Mouse (Mus musculus) embryonic fibroblast, embryonic 13.5 days (primary cell): Measurements from ENCODE around the gene Prima1. TPM values are rescaled to one million over a fixed set of nuclear protein-coding genes. Genes with fewer than 3 reads are reported as not detected.
A peak's percentile ranks its signal among the peaks of the same experiment; 100 is the strongest.

Experiments used
- H3K27ac ChIP-seq: 2 replicates; pipeline ENCODE4 v1.5.1; 2012; ENCODE audit warnings: low read length, control low read depth, inconsistent platforms; ENCODE audit not compliant: insufficient read depth
- H3K4me1 ChIP-seq: 2 replicates; pipeline ENCODE4 v1.6.1; 2011; ENCODE audit warnings: low read length; ENCODE audit not compliant: control insufficient read depth, insufficient read depth
- H3K4me3 ChIP-seq: 2 replicates; pipeline ENCODE4 v1.5.1; 2011; ENCODE audit warnings: mild to moderate bottlenecking, control low read depth, low read length; ENCODE audit not compliant: insufficient read depth
- CTCF ChIP-seq: IDR thresholded peaks from 2 replicates; pipeline ENCODE4 v1.5.1; 2011; ENCODE audit warnings: mild to moderate bottlenecking, control low read depth, low read length, moderate library complexity, borderline replicate concordance; ENCODE audit not compliant: insufficient read depth
- POLR2A ChIP-seq: IDR thresholded peaks from 2 replicates; pipeline ENCODE4 v1.6.1; 2011; ENCODE audit warnings: low read depth, mild to moderate bottlenecking, control low read depth, low read length, moderate library complexity
- polyA plus RNA-seq: library from polyadenylated mRNA; stranded (reverse); fragments of >200 nt; gene quantifications from 2 replicates; pipeline ENCODE4 v1.2.4, GENCODE M21; 2011; ENCODE audit warnings: low read depth; ENCODE audit not compliant: missing spikeins, insufficient read length

Prima1 gene
- not detected in 2 replicates for polyA plus RNA-seq

DNA sequence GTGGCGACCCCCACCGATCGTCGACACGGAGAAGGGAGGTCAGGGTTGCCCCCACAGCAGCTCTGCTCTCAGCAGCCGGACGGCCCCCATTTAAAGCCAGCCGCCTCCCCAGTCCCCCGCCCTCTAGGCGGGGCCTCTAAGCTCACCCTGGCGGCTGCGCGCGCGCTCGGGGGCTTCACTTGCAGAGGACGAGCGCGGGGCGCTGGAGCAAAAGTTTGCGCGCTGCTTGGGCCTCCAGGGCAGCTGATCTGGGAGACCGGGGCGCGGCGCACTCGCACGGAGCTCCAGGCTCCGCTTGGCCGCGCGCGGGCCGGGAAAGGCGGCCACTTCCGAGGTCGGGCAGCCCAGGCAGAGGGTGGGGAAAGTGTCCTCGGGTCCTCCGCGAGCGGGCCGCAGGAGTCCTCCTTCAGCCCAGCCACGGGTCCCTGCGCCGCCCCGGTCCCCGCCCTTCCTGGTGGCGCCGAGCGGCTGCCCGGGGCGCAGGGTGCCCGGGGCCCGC lies at the start of gene Prima1:
Gene Prima1 (minus strand): TSS at position 68 of the 499 bp plus-strand sequence.
- H3K27ac ChIP-seq: no peak within 1 kb of the TSS
- H3K4me1 ChIP-seq: no peaks in the 10 kb centered on the region
- H3K4me3 ChIP-seq: peak within 1 kb of the TSS; percentile 21
- TF ChIP-seq CTCF (no peak), POLR2A (no peak)

DNA sequence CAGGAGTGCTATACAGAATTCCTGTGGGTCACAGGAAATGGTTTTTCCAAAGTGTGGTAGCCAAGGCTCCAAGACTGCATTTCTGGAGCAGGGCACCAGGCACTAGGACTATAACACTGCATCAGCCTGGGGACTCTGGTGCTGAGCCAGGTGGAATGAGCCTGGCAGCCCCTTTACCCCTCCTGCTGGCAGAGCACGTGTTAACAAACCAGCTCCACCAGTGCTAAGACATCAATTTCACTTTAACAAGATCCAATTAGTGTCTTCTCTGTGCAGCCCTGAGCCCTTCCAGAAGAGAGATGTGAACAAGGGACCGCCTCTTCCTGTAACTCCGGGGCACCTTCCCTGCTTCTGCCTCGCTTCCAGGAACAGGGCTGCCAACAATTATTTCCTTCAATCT lies 45.3 kb upstream of the Prima1 start:
- Histone ChIP-seq H3K27ac (no peak overlapping the region), H3K4me1 (no peaks in the 10 kb centered on the region), H3K4me3 (no peak overlapping the region)
- TF ChIP-seq POLR2A (no peak), CTCF (no peak)

DNA sequence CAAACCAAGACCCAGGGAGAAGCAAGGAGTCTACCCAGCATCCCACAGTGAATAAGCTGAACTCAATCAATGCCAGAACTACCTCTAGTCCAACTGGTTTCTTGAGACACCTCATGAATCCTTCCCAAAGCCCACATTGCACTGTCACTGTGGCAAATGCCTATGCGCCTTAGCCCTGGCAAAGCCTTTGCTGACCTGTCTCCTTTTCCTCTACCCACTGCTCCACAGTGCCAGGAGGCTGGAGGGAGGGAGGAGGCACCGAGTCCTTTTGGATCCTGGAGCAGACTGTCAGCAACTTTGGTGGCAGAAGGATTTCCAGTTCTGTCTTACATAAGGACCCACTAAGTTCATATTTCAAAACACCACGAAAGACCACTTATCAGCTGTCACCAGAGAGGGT lies 41.5 kb upstream of the Prima1 start:
- peaks cover 3% of the 10 kb centered on the region; the same call in 1 of the 2 replicates for H3K4me1 ChIP-seq
- no peak overlapping the region for H3K4me3 ChIP-seq
- H3K27ac ChIP-seq: no peak overlapping the region
- no peak for TF ChIP-seq CTCF
- no peak for TF ChIP-seq POLR2A

DNA sequence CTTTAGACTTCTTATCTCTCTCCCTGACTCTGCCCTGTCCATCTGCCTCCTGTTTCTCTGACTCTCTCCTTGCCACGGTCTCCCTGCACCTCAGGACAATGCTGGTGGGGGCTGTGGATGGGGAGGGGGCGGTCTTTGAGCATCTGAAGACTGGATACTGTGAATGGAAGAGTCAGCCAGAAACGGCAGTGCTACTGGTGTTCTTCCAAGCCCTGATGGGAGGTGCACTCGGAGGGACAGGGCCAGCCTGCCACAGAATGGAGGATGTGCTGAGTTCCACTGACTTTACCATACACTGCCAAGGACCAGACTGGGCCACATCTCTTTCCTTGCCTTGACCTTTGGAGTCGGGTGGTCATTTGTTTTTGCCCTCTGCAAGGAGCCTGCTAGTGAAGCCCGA lies 41.0 kb upstream of the Prima1 start:
- H3K4me3 ChIP-seq: no peak overlapping the region
- TF ChIP-seq CTCF (no peak), POLR2A (no peak)
- peaks cover 3% of the 10 kb centered on the region; the same call in 1 of the 2 replicates for H3K4me1 ChIP-seq
- no peak overlapping the region for H3K27ac ChIP-seq

DNA sequence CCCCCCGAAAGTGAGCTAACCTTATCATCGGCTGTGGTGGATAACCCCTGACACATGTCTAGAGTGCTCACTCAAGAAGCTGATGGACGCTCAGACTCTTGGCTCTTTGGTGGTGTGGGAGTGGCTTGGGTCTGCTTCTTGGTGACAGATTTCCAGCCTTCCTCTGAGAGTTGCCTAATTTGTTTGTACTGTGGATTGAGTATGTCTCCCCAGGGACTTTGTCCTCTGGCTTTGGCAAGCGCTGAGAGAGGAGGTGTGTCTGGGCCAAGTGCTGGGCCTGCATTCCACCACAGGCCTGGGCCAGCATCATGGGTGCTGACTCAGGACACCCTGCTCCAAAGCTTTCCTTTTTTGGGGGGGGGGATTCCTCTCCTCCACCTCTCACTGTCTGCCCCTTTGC lies 40.0 kb upstream of the Prima1 start:
- Histone ChIP-seq H3K4me3 (no peak overlapping the region), H3K4me1 (peaks cover 3% of the 10 kb centered on the region; the same call in 1 of the 2 replicates), H3K27ac (no peak overlapping the region)
- TF ChIP-seq CTCF (no peak), POLR2A (no peak)

DNA sequence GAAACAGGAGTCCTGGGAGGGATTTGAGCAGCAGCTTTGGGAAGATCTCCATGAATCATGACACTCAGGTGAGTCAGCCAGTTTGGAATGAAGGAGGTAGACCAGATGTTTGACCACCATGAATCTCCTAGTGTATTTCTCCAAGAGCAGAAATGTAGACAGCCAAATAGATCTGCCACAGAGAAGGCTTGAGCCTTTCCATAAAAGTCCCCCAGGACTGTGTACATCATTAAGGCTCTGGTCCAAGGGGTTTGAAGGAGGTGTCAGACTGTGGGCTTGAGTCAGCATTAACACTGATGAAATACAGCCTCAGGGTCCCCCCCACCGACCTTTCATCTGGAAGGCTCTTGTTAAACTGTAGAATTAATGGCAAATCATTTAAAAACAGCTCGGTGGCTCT lies 39.5 kb upstream of the Prima1 start:
- no peak for TF ChIP-seq CTCF
- no peak for TF ChIP-seq POLR2A
- H3K27ac ChIP-seq: no peak overlapping the region
- peaks cover 3% of the 10 kb centered on the region; the same call in 1 of the 2 replicates for H3K4me1 ChIP-seq
- no peak overlapping the region for H3K4me3 ChIP-seq

DNA sequence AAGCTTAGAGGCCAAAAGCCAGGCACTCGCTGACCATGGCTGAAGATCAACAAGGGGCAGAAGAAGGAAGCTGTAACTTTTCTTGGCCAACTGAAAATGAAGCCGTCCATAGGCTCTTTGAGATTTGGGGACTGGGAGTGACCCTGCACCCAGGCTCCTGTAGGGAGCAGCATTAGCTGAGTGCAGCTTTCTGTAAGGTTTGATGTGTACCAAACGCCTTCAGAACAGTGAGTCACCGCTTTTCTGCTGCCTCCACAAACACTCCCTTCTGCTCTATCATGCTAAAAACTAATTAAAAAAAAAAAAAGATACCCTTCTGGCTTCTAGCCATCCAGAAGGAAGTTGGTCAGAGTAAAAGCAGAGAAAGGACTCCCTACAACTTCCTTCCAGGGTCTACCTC lies 34.5 kb upstream of the Prima1 start:
- H3K4me1 ChIP-seq: peaks cover 3% of the 10 kb centered on the region; the same call in 1 of the 2 replicates
- TF ChIP-seq POLR2A (no peak), CTCF (no peak)
- no peak overlapping the region for H3K4me3 ChIP-seq
- no peak overlapping the region for H3K27ac ChIP-seq

DNA sequence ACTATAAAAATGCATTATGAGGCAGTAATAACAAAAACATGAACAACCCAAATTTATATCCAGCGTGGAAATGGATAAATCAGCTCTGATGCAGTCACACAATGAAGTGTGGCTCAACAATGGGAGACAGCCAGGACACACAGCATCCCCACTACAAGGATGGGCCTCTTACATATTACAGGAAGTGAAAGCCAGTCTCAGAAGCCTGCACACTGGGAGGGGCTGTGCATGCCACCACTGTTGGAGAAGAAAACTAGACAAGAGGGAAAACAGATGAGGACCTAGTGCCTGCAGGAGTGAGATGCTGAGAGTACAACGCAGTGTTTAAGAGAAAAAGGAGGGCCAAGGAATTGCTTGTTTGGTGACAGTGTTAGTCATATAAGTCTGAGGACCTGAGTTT lies 31.8 kb upstream of the Prima1 start:
- TF ChIP-seq CTCF: no peak
- no peak for TF ChIP-seq POLR2A
- no peak overlapping the region for H3K4me3 ChIP-seq
- H3K4me1 ChIP-seq: no peaks in the 10 kb centered on the region
- H3K27ac ChIP-seq: no peak overlapping the region

DNA sequence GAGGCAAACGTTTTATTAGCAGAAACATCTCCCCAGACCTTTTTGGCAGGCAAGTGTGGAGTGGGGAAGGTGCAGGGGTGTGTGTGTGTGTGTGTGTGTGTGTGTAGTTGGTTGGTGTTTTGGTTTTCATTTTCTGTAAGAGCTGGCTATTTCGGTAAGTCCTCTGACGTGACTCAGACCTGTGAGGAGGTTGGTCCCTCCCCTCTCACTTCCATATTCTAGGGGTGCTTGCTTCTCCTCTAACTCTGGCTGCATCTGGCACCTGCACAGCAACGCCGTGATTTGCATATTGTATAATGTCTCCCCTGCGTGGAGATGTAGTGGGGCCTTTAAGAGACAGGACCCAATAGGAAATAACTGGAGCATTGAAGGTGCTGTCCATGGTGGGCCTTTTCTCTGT lies 31.1 kb upstream of the Prima1 start:
- Histone ChIP-seq H3K4me3 (no peak overlapping the region), H3K27ac (no peak overlapping the region), H3K4me1 (no peaks in the 10 kb centered on the region)
- TF ChIP-seq CTCF (no peak), POLR2A (no peak)

DNA sequence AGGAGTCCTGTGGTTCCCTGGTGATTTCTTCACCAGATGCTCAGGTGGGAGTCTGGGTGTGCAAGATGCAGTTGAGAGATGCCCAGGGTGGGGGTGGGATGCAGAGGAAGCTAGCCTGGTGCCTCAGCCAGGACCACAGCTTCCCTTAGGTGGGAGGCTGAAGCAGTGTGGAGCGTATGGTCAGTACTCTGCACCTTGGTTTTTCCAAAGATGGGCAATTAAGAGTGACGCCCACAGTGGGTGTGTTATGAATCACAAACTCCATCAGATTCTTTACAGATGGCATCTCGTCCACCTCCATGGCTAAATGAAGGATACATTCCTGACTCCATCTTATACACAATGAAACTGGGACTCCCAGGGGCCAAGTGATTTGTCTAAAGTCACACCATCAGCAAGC lies 30.2 kb upstream of the Prima1 start:
- no peaks in the 10 kb centered on the region for H3K4me1 ChIP-seq
- TF ChIP-seq POLR2A: no peak
- TF ChIP-seq CTCF: no peak
- H3K27ac ChIP-seq: no peak overlapping the region
- no peak overlapping the region for H3K4me3 ChIP-seq
